Mouse (Mus musculus) heart, embryonic 15.5 days (tissue): ENCODE measurements at regions not wholly inside any gene's neighbourhood (a gene's known extent, or its start where the extent isn't known, plus 50 kb on each side); places are given as distances from the start of the nearest gene placed in this dataset.

ENCODE experiments used
- ATAC-seq: fragments of 200-750 bp; cut with Nextera tagmentation; replicated peaks from 2 replicates; pipeline ENCODE4 v1.8.0; 2017; ENCODE audit warnings: low read depth, moderate TSS enrichment; ENCODE audit not compliant: insufficient number of reproducible peaks, insufficient read depth, low FRiP score
- H3K27ac ChIP-seq: fragments of 300-500 bp; sonication (generic); 2 replicates; pipeline ENCODE4 v1.5.1; 2015; ENCODE audit warnings: mild to moderate bottlenecking, inconsistent platforms
- H3K27me3 ChIP-seq: fragments of 300-500 bp; sonication (generic); 2 replicates; pipeline ENCODE4 v1.6.1; 2015; ENCODE audit warnings: inconsistent platforms
- H3K36me3 ChIP-seq: fragments of 300-500 bp; sonication (generic); 2 replicates; pipeline ENCODE4 v1.6.1; 2015; ENCODE audit warnings: mild to moderate bottlenecking, inconsistent platforms
- H3K4me1 ChIP-seq: fragments of 300-500 bp; sonication (generic); replicated peaks from 2 replicates; pipeline ENCODE4 v1.6.1; 2015; ENCODE audit warnings: inconsistent platforms
- H3K4me2 ChIP-seq: fragments of 300-500 bp; sonication (generic); 2 replicates; pipeline ENCODE4 v1.6.1; 2015; ENCODE audit warnings: inconsistent platforms, mild to moderate bottlenecking, moderate library complexity
- H3K4me3 ChIP-seq: fragments of 300-500 bp; sonication (generic); 2 replicates; pipeline ENCODE4 v1.5.1; 2015; ENCODE audit warnings: mild to moderate bottlenecking, inconsistent platforms
- H3K9ac ChIP-seq: fragments of 300-500 bp; sonication (generic); 2 replicates; pipeline ENCODE4 v1.6.1; 2015; ENCODE audit warnings: mild to moderate bottlenecking, inconsistent platforms
- H3K9me3 ChIP-seq: fragments of 300-500 bp; sonication (generic); replicated peaks from 2 replicates; pipeline ENCODE4 v1.6.1; 2016; ENCODE audit warnings: inconsistent platforms
- whole genome bisulfite sequencing: fragments of 180-500 bp; shearing (Covaris S2); methylation state at CpG from one replicate; pipeline ENCODE4 v1.1.7; 2015; ENCODE audit warnings: mixed read lengths; 5-methylcytosine and 5-hydroxymethylcytosine counted together

DNA sequence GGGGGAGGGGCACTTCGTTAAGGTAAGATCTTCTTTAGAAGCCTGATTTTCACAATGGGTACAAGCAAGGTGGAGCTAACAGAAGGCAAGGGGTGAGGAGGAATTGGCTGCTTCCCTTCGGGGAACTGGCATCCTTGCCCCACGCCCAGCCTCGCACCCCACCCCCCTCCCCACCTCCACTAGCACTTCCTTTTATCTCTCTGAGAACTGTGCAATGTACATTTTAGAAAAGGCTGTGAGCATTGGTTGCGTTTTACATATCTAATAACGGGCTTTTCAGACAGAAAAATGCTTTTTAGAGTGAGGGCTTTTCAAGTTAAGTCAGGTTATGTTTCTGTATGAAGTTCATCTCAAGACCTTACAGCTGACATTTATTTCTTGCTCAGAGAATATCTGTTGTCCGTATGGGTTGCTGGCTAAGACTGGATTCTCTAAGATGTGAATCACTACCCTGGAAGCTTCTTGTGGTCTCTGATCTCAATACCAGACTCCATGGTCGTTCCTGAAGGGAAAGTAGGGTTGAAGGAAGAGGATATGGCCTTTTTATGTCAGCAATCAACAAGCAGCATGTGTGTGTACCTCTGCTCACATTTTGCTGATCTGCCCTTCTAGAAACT is 199.1 kb downstream of the Klf6 start:
- Histone ChIP-seq H3K4me2 (no peak overlapping the region), H3K9me3 (no peaks in the 10 kb centered on the region), H3K36me3 (no peaks in the 10 kb centered on the region), H3K4me1 (peaks cover 2% of the 10 kb centered on the region; the same call in 1 of the 2 replicates), H3K4me3 (no peak overlapping the region), H3K27me3 (no peaks in the 10 kb centered on the region), H3K9ac (no peak overlapping the region), H3K27ac (no peak overlapping the region)
- ATAC-seq = no peak
- whole genome bisulfite sequencing = 49% methylated on average over 8 of the region's 8 CpGs

DNA sequence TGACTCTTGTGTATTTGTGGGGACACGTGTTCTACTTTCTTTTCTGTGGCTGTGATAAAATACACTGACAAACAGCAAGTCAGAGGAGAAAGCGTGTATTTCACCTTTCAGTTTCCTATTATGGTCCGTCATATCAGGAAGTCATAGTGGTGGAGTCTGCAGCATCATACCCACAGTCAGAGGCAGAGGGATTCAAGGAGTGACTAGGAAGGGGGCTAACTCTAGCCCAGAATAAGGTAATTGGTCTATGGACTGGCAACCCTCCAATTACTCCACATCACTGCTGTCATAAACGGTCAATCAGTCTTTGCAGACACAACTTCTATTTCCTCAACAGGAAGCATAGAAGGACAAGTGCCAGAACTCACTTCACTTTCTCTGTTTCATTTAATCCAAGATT is 201.0 kb downstream of the Klf6 start:
- no peak overlapping the region for H3K4me3 ChIP-seq
- no peak for ATAC-seq
- no peaks in the 10 kb centered on the region for H3K9me3 ChIP-seq
- H3K27ac ChIP-seq = no peak overlapping the region
- H3K27me3 ChIP-seq = no peaks in the 10 kb centered on the region
- no peak overlapping the region for H3K4me2 ChIP-seq
- no peaks in the 10 kb centered on the region for H3K36me3 ChIP-seq
- H3K9ac ChIP-seq = no peak overlapping the region
- 66% methylated on average over 4 of the region's 4 CpGs for WGBS
- H3K4me1 ChIP-seq = peaks cover 2% of the 10 kb centered on the region; the same call in 1 of the 2 replicates

- Histone ChIP-seq H3K4me1 (peaks cover 2% of the 10 kb centered on the region; the same call in 1 of the 2 replicates), H3K4me2 (no peak overlapping the region), H3K27ac (no peak overlapping the region), H3K9me3 (no peaks in the 10 kb centered on the region), H3K9ac (no peak overlapping the region), H3K27me3 (no peaks in the 10 kb centered on the region), H3K4me3 (no peak overlapping the region), H3K36me3 (no peaks in the 10 kb centered on the region)
- no peak for ATAC-seq
- WGBS = 69% methylated on average over 3 of the region's 3 CpGs
Observed at GRCm38 (mm10) chr13:6062729-6063386, 201.6 kb downstream of the Klf6 start.

GRCm38 (mm10) chr13:6076978-6077825 is 215.9 kb downstream of the Klf6 start:
- no peak overlapping the region for H3K9ac ChIP-seq
- 76% methylated on average over 4 of the region's 4 CpGs for WGBS

GRCm38 (mm10) chr13:6085891-6086290 is 224.6 kb downstream of the Klf6 start:
- 69% methylated on average over 2 of the region's 2 CpGs for WGBS
- Histone ChIP-seq H3K36me3 (no peaks in the 10 kb centered on the region), H3K4me2 (no peak overlapping the region), H3K27me3 (no peaks in the 10 kb centered on the region), H3K9ac (no peak overlapping the region), H3K4me1 (no peaks in the 10 kb centered on the region), H3K27ac (no peak overlapping the region), H3K4me3 (no peak overlapping the region), H3K9me3 (no peaks in the 10 kb centered on the region)
- no peak for ATAC-seq

More at GRCm38 (mm10) chr13:6076978-6077825, 215.9 kb downstream of the Klf6 start:
- H3K36me3 ChIP-seq = no peaks in the 10 kb centered on the region
- no peaks in the 10 kb centered on the region for H3K4me1 ChIP-seq
- no peak for ATAC-seq
- 0 out of 2 replicates have a peak, but pooled peaks cover 8% of the 10 kb centered on the region for H3K27me3 ChIP-seq
- H3K4me2 ChIP-seq = no peak overlapping the region
- H3K4me3 ChIP-seq = no peak overlapping the region
- H3K27ac ChIP-seq = no peak overlapping the region
- no peaks in the 10 kb centered on the region for H3K9me3 ChIP-seq

DNA sequence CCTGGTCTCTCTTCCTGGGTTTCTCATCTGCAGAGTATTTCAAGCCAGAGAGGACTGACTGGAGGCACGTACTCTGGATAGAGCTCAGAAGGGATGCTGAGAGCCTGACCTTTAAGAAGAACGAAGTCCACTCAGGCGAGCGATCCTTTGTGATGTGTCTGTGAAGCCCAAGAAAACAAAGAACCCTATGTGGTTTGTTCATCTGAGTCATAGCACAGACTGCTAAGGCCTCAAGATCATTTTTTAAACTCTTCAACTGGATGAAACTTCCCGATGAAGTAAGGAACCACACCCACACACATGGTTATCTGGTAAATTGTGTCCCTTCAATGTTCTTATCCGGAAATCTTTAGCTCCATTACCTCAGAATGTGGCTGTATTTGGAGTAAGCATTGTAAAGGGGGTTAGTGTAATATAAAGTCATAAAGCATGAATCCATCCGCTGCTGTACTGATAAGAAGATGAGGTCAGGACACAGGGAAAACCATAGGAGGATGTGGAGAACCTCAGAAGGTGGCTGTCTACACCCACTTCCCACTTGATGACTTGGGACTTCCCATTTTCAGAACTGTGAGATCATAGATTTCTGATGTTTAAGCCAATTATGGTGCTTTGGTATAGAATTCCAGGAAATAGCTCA is 247.9 kb downstream of the Klf6 start:
- ATAC-seq = peak; percentile 43; the same call in 1 of the 2 replicates
- WGBS = 72% methylated on average over 7 of the region's 7 CpGs

DNA sequence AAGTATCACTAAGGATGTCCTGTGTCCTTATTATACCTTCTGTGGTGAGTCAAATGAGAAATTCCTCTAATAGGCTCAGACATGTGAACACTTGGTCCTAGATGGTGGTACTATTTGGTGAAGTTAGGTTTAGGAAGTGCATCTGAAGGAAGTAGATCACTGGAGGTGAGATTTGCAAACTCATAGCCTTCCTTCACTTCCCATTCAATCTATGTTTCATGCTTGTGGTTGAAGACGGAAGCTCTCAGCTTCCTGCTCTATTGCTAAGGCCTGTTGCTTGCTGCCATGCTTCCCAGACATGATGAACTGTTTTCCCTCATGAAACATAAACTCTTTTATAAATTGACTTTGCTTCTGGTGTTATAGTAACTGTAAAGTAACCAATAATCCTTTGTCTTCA is 258.4 kb downstream of the Klf6 start:
- Histone ChIP-seq H3K4me2 (no peak overlapping the region), H3K9me3 (no peaks in the 10 kb centered on the region), H3K4me1 (no peaks in the 10 kb centered on the region), H3K27me3 (no peaks in the 10 kb centered on the region), H3K4me3 (no peak overlapping the region), H3K9ac (no peak overlapping the region), H3K27ac (no peak overlapping the region), H3K36me3 (no peaks in the 10 kb centered on the region)
- ATAC-seq = no peak
- whole genome bisulfite sequencing = 82% methylated on average over 1 of the region's 1 CpGs

More for the DNA sequence above, 247.9 kb downstream of the Klf6 start:
- no peaks in the 10 kb centered on the region for H3K4me1 ChIP-seq
- H3K4me2 ChIP-seq = no peak overlapping the region
- no peak overlapping the region for H3K27ac ChIP-seq
- no peaks in the 10 kb centered on the region for H3K9me3 ChIP-seq
- H3K9ac ChIP-seq = no peak overlapping the region
- no peak overlapping the region for H3K4me3 ChIP-seq
- no peaks in the 10 kb centered on the region for H3K36me3 ChIP-seq
- H3K27me3 ChIP-seq = no peaks in the 10 kb centered on the region

DNA sequence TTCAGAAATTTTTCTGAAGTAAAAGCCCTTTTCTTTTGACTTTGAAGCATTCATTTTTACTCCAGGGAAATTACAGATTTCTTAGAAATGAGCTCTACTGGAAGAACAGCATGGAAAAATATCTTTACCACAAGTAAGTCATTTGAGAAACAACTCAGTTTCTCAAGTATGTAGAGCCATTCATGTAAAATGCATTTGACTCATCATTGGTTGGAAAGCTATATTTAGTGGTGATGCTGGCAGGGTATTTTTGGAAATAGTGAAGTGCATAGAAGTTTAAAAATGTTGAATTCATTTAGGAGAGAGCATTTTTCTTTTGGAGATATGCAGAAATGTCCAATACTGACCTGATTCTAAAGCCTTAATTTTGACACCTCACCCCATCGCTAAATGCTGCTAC is 266.0 kb downstream of the Klf6 start:
- no peak overlapping the region for H3K9ac ChIP-seq
- WGBS = 70% methylated on average over 1 of the region's 1 CpGs
- no peaks in the 10 kb centered on the region for H3K9me3 ChIP-seq
- no peak overlapping the region for H3K4me2 ChIP-seq
- no peak for ATAC-seq
- H3K4me1 ChIP-seq = peaks cover 18% of the 10 kb centered on the region
- H3K36me3 ChIP-seq = no peaks in the 10 kb centered on the region
- no peaks in the 10 kb centered on the region for H3K27me3 ChIP-seq
- H3K27ac ChIP-seq = 0 out of 2 replicates have a peak overlapping the region, but pooled peaks have one; percentile 12
- H3K4me3 ChIP-seq = no peak overlapping the region

DNA sequence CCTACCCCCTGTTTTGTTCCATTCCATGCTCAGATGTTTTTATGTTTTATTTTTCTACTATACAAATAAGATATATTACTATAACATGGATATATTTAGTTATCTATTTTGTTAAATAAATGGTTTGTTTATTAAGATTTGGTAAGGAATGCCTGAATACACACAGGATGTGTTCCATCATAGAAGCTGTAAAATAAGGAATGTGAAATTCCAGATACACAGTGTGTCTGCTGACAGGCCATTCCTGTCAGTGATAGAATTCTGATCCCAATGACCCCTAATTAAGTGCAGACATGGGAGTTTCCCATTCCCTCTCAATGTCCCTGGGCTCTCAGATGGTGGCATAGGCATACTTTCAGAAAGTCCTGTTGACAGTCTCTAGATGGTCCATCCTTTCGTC is 267.6 kb downstream of the Klf6 start:
- Histone ChIP-seq H3K27me3 (no peaks in the 10 kb centered on the region), H3K4me2 (no peak overlapping the region), H3K9me3 (no peaks in the 10 kb centered on the region), H3K36me3 (no peaks in the 10 kb centered on the region), H3K4me1 (peaks cover 18% of the 10 kb centered on the region), H3K27ac (no peak overlapping the region), H3K4me3 (no peak overlapping the region), H3K9ac (no peak overlapping the region)
- 45% methylated on average over 1 of the region's 1 CpGs for WGBS
- ATAC-seq = no peak

DNA sequence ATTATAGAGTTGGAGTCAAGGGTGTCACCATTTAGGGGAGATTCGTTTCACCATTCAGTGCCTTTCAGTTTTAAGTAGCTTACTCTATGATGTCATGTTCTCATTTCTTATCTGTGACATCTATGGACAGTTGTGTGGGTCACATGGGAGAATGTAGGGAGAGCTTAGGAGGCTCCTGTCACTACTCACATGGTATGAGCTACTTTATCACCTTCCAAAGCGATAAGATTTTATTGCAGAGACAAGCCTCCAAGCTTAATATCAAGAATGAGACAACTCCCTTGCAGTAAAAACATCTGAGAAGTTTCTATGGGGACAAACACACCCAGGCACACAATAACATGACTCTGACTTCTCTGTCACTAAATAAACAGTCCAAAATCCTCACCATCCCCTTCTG is 270.1 kb downstream of the Klf6 start:
- no peak overlapping the region for H3K4me3 ChIP-seq
- peaks cover 18% of the 10 kb centered on the region for H3K4me1 ChIP-seq
- H3K27ac ChIP-seq = no peak overlapping the region
- no peak overlapping the region for H3K4me2 ChIP-seq
- no peaks in the 10 kb centered on the region for H3K27me3 ChIP-seq
- H3K9me3 ChIP-seq = no peaks in the 10 kb centered on the region
- ATAC-seq = no peak
- no peak overlapping the region for H3K9ac ChIP-seq
- no peaks in the 10 kb centered on the region for H3K36me3 ChIP-seq
- 42% methylated on average over 2 of the region's 2 CpGs for WGBS

DNA sequence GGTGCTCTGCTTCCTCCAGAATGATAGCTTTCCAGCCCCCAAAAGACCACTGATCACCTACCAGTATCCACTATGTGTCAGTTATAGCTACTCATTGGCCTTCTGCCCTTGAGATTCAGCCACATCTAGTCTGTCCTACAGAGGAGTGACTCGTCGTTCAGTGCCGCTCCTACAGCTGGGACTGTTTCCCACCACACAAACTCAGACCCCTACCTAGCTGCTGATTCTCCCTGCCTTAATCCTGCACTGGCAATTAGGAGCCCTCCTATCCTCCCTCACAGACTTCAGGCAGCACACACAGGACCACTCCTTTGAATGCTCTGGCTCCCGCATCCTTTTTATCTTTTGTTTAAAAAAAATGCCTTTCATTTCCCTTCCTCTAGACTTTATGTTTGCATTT is 275.9 kb downstream of the Klf6 start:
- no peaks in the 10 kb centered on the region for H3K27me3 ChIP-seq
- no peak overlapping the region for H3K4me2 ChIP-seq
- no peak overlapping the region for H3K4me3 ChIP-seq
- H3K9me3 ChIP-seq = no peaks in the 10 kb centered on the region
- ATAC-seq = no peak
- no peak overlapping the region for H3K9ac ChIP-seq
- H3K4me1 ChIP-seq = no peaks in the 10 kb centered on the region
- no peak overlapping the region for H3K27ac ChIP-seq
- WGBS = 30% methylated on average over 4 of the region's 4 CpGs
- H3K36me3 ChIP-seq = no peaks in the 10 kb centered on the region
